Mouse (Mus musculus): ENCODE data around the gene Ccdc157. TPM values are rescaled to one million over a fixed set of nuclear protein-coding genes. Genes with fewer than 3 reads are reported as not detected.
"Not testable (repeated sequence)": the region's sequence is repeated elsewhere in the genome, so short reads cannot be mapped to it uniquely, and the experiment has no call there.

Gene Ccdc157
- total RNA-seq, 2 experiments from 2014 or later: 14.0 to 16.5 TPM

DNA sequence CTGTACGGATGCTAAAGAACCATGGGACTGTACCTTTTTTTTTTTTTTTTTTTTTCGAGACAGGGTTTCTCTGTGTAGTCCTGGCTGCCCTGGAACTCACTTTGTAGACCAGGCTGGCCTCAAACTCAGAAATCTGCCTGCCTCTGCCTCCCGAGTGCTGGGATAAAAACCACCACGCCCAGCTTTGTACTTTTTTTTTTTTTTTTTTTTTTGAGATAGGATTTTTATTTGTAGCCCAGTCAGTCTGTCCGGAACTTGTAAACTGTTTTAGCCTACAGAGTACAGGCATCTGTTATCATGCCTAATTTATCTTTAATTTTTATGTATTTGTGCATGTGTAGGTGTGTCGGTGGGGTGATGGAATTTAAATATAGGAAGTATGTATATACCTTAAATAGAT lies 25.4 kb upstream of the Ccdc157 start:
- intact Hi-C loops (cut with DNase I); DNase-seq (ENCODE audit: low spot score in 2 of 2): not testable (repeated sequence)

DNA sequence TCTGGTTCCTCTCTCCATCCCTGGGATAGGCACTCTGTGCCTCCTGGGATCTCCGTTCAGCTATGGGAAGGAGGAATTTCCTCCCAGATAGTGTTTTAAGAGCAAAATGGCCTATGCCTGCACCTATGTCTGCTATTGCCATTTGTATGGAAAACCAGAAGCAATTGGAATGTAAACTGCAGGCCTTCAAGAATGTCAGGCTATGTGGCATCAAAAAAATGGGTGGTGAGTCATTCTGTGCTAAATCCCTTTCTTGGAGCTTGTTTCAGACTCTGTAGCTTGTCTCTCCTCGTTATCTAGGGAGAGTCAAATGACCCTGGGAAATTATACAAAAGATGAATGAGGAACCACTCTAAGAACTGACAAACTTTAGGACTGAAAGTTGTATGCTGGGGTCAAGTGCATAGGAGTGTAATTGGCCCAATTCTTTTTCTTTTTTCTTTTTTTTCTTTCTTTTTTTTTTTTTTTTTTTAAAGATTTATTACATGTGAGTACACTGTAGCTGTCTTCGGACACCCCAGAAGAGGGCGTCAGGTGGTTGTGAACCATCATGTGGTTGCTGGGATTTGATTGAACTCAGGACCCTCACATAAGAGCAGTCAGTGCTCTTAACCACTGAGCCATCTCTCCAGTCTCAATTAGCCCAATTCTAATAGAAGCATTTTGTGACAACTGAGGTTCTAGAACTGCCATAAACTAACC lies 24.3 kb upstream of the Ccdc157 start:
- intact Hi-C loops (cut with DNase I): no loop called here

DNA sequence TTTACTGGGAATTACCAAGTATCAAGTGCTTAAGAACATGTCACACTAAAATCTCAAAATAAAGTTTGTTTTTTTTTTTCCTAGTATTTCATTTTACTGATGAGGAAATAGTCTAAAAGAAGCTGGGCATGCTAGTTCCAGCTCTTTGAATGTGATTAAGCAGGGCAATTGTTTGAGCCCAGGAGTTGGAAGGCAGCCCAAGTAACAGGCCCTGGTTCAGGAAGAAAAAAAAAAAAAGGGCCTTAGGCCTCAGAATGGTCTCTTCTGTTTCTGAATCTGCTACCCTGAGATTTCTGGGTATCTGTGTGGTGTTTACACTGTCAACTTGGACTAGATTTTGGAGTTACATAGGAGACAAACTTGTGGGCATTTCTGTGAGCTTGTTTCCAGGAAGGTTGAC lies 23.4 kb upstream of the Ccdc157 start:
- intact Hi-C loops (cut with DNase I): no loop called here
- no peak for DNase-seq (ENCODE audit: low spot score in 2 of 2)

More for the DNA sequence above, 24.3 kb upstream of the Ccdc157 start:
- no peak for DNase-seq (ENCODE audit: low spot score in 2 of 2)

GRCm38 (mm10) chr11:4182061-4182460 lies 22.0 kb upstream of the Ccdc157 start:
- intact Hi-C loops (cut with DNase I): no loop called here
- no peak for DNase-seq (ENCODE audit: low spot score in 2 of 2)

- intact Hi-C loops (cut with DNase I): no loop called here
- no peak for DNase-seq (ENCODE audit: low spot score in 2 of 2)
These were observed 17.6 kb upstream of the Ccdc157 start for GRCm38 (mm10) chr11:4177716-4178115.

GRCm38 (mm10) chr11:4174586-4174985 lies 14.5 kb upstream of the Ccdc157 start:
- peak; percentile 66 to 73 for DNase-seq (ENCODE audit: low spot score in 2 of 2)
- intact Hi-C loops (cut with DNase I): no loop called here

- no peak for DNase-seq (ENCODE audit: low spot score in 2 of 2)
- intact Hi-C loops (cut with DNase I): no loop called here
These were observed 6.5 kb upstream of the Ccdc157 start for GRCm38 (mm10) chr11:4166467-4167090.

GRCm38 (mm10) chr11:4164701-4165100 lies 4.6 kb upstream of the Ccdc157 start:
- intact Hi-C loops (cut with DNase I): no loop called here
- DNase-seq (ENCODE audit: low spot score in 2 of 2): no peak

- no peak for DNase-seq (ENCODE audit: low spot score in 2 of 2)
- intact Hi-C loops (cut with DNase I): loop anchor here (1.0 kb wide), 1 partner anchor 26 kb away; the partner anchor contains the start of gene Rnf215
These were observed 826 bp upstream of the Ccdc157 start for GRCm38 (mm10) chr11:4160758-4161480.

DNA sequence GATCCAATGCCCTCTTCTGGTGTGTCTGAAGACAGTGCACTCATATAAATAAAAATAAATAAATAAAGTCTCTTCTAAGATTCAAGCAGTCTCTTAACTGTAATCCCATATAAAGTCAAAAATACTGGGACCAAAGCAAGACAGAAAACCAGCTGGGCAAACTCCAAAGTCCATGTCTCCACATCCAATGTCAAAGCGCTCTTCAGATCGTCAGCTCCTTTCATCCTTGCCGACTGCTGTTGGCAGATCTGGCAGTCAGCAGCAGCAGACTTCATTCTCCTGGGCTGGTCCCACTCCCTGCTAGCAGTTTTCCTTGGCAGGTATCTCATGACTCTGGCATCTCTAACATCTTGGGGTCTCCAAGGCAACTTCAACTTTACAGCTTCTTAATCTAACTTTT lies 1.4 kb downstream of the Ccdc157 start:
- no peak for DNase-seq (ENCODE audit: low spot score in 2 of 2)
- intact Hi-C loops (cut with DNase I): no loop called here

GRCm38 (mm10) chr11:4155641-4156040 lies 4.5 kb downstream of the Ccdc157 start:
- peak in 1 of 2 experiments; percentile 35 for DNase-seq (ENCODE audit: low spot score in 2 of 2)
- intact Hi-C loops (cut with DNase I): no loop called here

DNA sequence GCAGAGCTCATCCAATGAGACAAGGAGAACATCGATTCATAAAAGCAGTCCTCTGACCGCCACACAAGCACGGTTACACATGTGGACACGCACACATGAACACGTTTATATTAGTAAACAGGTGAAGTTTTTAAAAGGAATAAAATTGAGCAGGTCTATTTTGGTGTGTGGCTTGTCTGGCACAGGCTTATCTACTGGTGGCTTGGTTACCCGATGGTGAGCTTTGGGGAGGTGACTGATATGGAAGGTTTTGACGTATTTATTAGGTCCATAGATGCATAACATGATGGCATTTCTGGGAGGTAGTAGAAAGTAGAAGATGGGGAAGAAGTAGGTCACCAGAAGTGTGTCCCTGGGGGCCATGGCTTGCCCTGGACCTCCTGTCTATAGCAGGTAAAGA lies 6.4 kb downstream of the Ccdc157 start:
- no peak for DNase-seq (ENCODE audit: low spot score in 2 of 2)
- intact Hi-C loops (cut with DNase I): no loop called here

- intact Hi-C loops (cut with DNase I): loop anchor here (10.0 kb wide), 1 partner anchor 275 kb away; no protein-coding TSS in a partner anchor
- no peak for DNase-seq (ENCODE audit: low spot score in 2 of 2)
These were observed 10.2 kb downstream of the Ccdc157 start for GRCm38 (mm10) chr11:4149886-4150285.

GRCm38 (mm10) chr11:4148536-4149156 lies 11.4 kb downstream of the Ccdc157 start:
- DNase-seq (ENCODE audit: low spot score in 2 of 2): no peak
- intact Hi-C loops (cut with DNase I): loop anchor here (10.0 kb wide), 1 partner anchor 276 kb away; no protein-coding TSS in a partner anchor

DNA sequence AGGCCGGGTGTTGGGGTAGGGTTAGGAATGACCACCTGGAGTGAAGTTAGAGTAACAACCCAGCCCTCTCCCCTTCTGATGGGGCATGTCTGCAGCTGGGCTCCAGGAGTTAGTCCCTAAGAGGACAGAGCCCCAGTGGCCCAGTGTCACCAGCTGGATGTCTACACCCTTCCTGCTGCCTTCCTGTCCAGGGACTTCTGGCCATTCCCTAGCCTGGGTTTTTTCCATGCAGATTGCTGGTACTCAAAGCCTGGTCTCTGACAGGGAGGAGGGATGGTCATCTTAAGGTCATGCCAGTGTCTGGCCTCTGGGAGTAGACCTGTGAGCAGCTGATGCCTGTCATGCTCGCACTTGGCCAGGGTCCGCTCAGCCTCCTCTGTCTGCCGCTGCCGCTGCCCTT lies 12.0 kb downstream of the Ccdc157 start:
- no peak for DNase-seq (ENCODE audit: low spot score in 2 of 2)
- intact Hi-C loops (cut with DNase I): loop anchor here (10.0 kb wide), 1 partner anchor 277 kb away; no protein-coding TSS in a partner anchor

GRCm38 (mm10) chr11:4147098-4147497 lies 13.0 kb downstream of the Ccdc157 start:
- intact Hi-C loops (cut with DNase I): loop anchor here (10.0 kb wide), 1 partner anchor 278 kb away; no protein-coding TSS in a partner anchor
- DNase-seq (ENCODE audit: low spot score in 2 of 2): no peak

GRCm38 (mm10) chr11:4146381-4146780 lies 13.7 kb downstream of the Ccdc157 start:
- intact Hi-C loops (cut with DNase I): loop anchor here (10.0 kb wide), 1 partner anchor 278 kb away; no protein-coding TSS in a partner anchor
- DNase-seq (ENCODE audit: low spot score in 2 of 2): no peak

- DNase-seq (ENCODE audit: low spot score in 2 of 2): no peak
- intact Hi-C loops (cut with DNase I): loop anchor here (10.0 kb wide), 1 partner anchor 281 kb away; no protein-coding TSS in a partner anchor
These were observed 16.6 kb downstream of the Ccdc157 start for GRCm38 (mm10) chr11:4143281-4144062.

DNA sequence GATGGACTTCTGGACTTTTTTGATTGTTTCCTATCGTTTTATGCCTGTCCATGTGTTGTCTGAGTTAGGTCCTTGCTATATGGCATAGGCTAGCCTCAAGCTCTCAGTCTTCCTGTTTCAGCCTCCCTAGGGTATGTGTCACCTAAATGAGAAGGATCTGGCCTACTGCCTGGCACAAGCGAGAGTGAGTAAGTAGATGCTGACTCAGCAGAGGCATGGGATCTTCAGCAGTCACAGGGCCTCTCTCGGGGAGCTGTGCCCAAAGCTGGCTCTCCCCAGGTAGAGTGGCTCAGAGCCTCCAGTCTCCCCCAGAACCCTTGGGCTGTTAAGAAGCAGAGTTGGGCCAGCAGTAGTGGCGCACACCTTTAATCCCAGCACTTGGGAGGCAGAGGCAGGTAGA lies 17.7 kb downstream of the Ccdc157 start:
- intact Hi-C loops (cut with DNase I): loop anchor here (10.0 kb wide), 1 partner anchor 282 kb away; no protein-coding TSS in a partner anchor

More for the DNA sequence above, 17.7 kb downstream of the Ccdc157 start:
- DNase-seq (ENCODE audit: low spot score in 2 of 2): no peak
